Comparison of ENCODE assay signal across 22 mouse cellular contexts in genomic region chr12:57926886-57927285, GRCm38 (mm10).
"Had no signal": no experiment of that assay in that cellular context is flagged by ENCODE, and none has a peak within 500 bp of the region (broad histone marks: within the 10 kb centered on the region; RNA-seq: fewer than 3 reads in every experiment).

No protein-coding gene starts in this region.

- H3K4me3 ChIP-seq: heart, adult 2 months; heart, embryonic 13.5 days; heart, embryonic 15.5 days; hindbrain, embryonic 12.5 days; hindbrain, embryonic 15.5 days; limb, embryonic 13.5 days; limb, embryonic 15.5 days; liver, embryonic 12.5 days had no signal

- H3K36me3 ChIP-seq: heart, embryonic 13.5 days; heart, embryonic 15.5 days; hindbrain, embryonic 12.5 days; hindbrain, embryonic 15.5 days; limb, embryonic 13.5 days; limb, embryonic 15.5 days; liver, embryonic 12.5 days had no signal

- H3K27me3 ChIP-seq: heart, embryonic 13.5 days; heart, embryonic 15.5 days; hindbrain, embryonic 12.5 days; hindbrain, embryonic 15.5 days; limb, embryonic 13.5 days; limb, embryonic 15.5 days; liver, embryonic 12.5 days had no signal

- H3K4me1 ChIP-seq: heart, embryonic 13.5 days; heart, embryonic 15.5 days; hindbrain, embryonic 12.5 days; hindbrain, embryonic 15.5 days; limb, embryonic 13.5 days; limb, embryonic 15.5 days; liver, embryonic 12.5 days had no signal

- H3K4me2 ChIP-seq: heart, embryonic 11.5 days; heart, embryonic 13.5 days; heart, embryonic 15.5 days; hindbrain, embryonic 12.5 days; hindbrain, embryonic 15.5 days; limb, embryonic 13.5 days; limb, embryonic 15.5 days; liver, embryonic 12.5 days had no signal

- DNase-seq: gastrocnemius, postnatal 14 days; gastrocnemius, postnatal 36 days; heart, adult 11 months; heart, adult 2 months; heart, postnatal 14 days; heart, postnatal 36 days; kidney, adult 18-20 months; kidney, adult 8-10 months; kidney, postnatal 14 days; kidney, postnatal 36 days; layer of hippocampus, adult 9-11 months; layer of hippocampus, postnatal 36 days had no signal

- H3K27ac ChIP-seq: heart, adult 2 months; heart, embryonic 13.5 days; heart, embryonic 15.5 days; hindbrain, embryonic 12.5 days; hindbrain, embryonic 15.5 days; limb, embryonic 13.5 days; limb, embryonic 15.5 days; liver, embryonic 12.5 days; liver, embryonic 14.5 days had no signal

- H3K9me3 ChIP-seq: heart, embryonic 13.5 days; heart, embryonic 15.5 days; hindbrain, embryonic 12.5 days; hindbrain, embryonic 15.5 days; limb, embryonic 15.5 days; liver, embryonic 12.5 days had no signal

- ATAC-seq: intestine, embryonic 16.5 days; liver, embryonic 12.5 days had no signal

- H3K9ac ChIP-seq: heart, embryonic 13.5 days; heart, embryonic 15.5 days; hindbrain, embryonic 12.5 days; hindbrain, embryonic 15.5 days; limb, embryonic 13.5 days; limb, embryonic 15.5 days; liver, embryonic 12.5 days; liver, embryonic 14.5 days had no signal
